Mouse (Mus musculus): Measurements from ENCODE around the gene Tanc1. TPM values are rescaled to one million over a fixed set of nuclear protein-coding genes. Genes with fewer than 3 reads are reported as not detected.

Tanc1 gene
- polyA plus RNA-seq, 1 experiment, result 7.2 TPM

- TF ChIP-seq POLR2A (IDR thresholded peaks at IDR 0.05; ENCODE audit: low read depth, low read length) (no peak), CTCF (IDR thresholded peaks at IDR 0.05; ENCODE audit: extremely low read depth, insufficient read length, insufficient replicate concordance, low read depth, low read length) (no peak)
- Histone ChIP-seq H3K36me3 (ENCODE audit: control insufficient read depth, insufficient read depth, low read length) (peaks cover 20% of the 10 kb centered on the region), H3K4me3 (ENCODE audit: low read depth, low read length) (no peak overlapping the region), H3K27ac (ENCODE audit: insufficient read depth, low read depth, low read length) (no peak overlapping the region), H3K4me1 (ENCODE audit: control insufficient read depth, insufficient read depth, insufficient read length, low read length) (peaks cover 7% of the 10 kb centered on the region), H3K27me3 (ENCODE audit: control insufficient read depth, insufficient read depth, low read length) (no peaks in the 10 kb centered on the region)
- WGBS, result 32% methylated on average over 7 of the region's 7 CpGs
These were observed 220.0 kb downstream of the Tanc1 start for GRCm38 (mm10) chr2:59831831-59832230.

GRCm38 (mm10) chr2:59838825-59839224 lies 227.0 kb downstream of the Tanc1 start:
- Histone ChIP-seq H3K27me3 (ENCODE audit: control insufficient read depth, insufficient read depth, low read length) (no peaks in the 10 kb centered on the region), H3K4me3 (ENCODE audit: low read depth, low read length) (no peak overlapping the region), H3K27ac (ENCODE audit: insufficient read depth, low read depth, low read length) (no peak overlapping the region), H3K36me3 (ENCODE audit: control insufficient read depth, insufficient read depth, low read length) (peaks cover 44% of the 10 kb centered on the region), H3K4me1 (ENCODE audit: control insufficient read depth, insufficient read depth, insufficient read length, low read length) (peaks cover 20% of the 10 kb centered on the region)
- WGBS, result 84% methylated on average over 8 of the region's 8 CpGs
- TF ChIP-seq POLR2A (IDR thresholded peaks at IDR 0.05; ENCODE audit: low read depth, low read length) (no peak), CTCF (IDR thresholded peaks at IDR 0.05; ENCODE audit: extremely low read depth, insufficient read length, insufficient replicate concordance, low read depth, low read length) (no peak)

GRCm38 (mm10) chr2:59839755-59840154 lies 227.9 kb downstream of the Tanc1 start:
- Histone ChIP-seq H3K27me3 (ENCODE audit: control insufficient read depth, insufficient read depth, low read length) (no peaks in the 10 kb centered on the region), H3K4me1 (ENCODE audit: control insufficient read depth, insufficient read depth, insufficient read length, low read length) (peaks cover 20% of the 10 kb centered on the region), H3K4me3 (ENCODE audit: low read depth, low read length) (no peak overlapping the region), H3K36me3 (ENCODE audit: control insufficient read depth, insufficient read depth, low read length) (peaks cover 43% of the 10 kb centered on the region), H3K27ac (ENCODE audit: insufficient read depth, low read depth, low read length) (no peak overlapping the region)
- 85% methylated on average over 2 of the region's 2 CpGs for WGBS
- TF ChIP-seq POLR2A (IDR thresholded peaks at IDR 0.05; ENCODE audit: low read depth, low read length), result no peak
- no peak for TF ChIP-seq CTCF (IDR thresholded peaks at IDR 0.05; ENCODE audit: extremely low read depth, insufficient read length, insufficient replicate concordance, low read depth, low read length)

- 82% methylated on average over 4 of the region's 4 CpGs for WGBS
- Histone ChIP-seq H3K36me3 (ENCODE audit: control insufficient read depth, insufficient read depth, low read length) (peaks cover 39% of the 10 kb centered on the region), H3K27me3 (ENCODE audit: control insufficient read depth, insufficient read depth, low read length) (no peaks in the 10 kb centered on the region)
These were observed 228.3 kb downstream of the Tanc1 start for GRCm38 (mm10) chr2:59840191-59840590.

GRCm38 (mm10) chr2:59841189-59841939 lies 229.5 kb downstream of the Tanc1 start:
- peaks cover 20% of the 10 kb centered on the region for H3K4me1 ChIP-seq (ENCODE audit: control insufficient read depth, insufficient read depth, insufficient read length, low read length)
- TF ChIP-seq CTCF (IDR thresholded peaks at IDR 0.05; ENCODE audit: extremely low read depth, insufficient read length, insufficient replicate concordance, low read depth, low read length), result no peak
- TF ChIP-seq POLR2A (IDR thresholded peaks at IDR 0.05; ENCODE audit: low read depth, low read length), result no peak
- peak overlapping the region; percentile 25 for H3K4me3 ChIP-seq (ENCODE audit: low read depth, low read length)
- H3K27me3 ChIP-seq (ENCODE audit: control insufficient read depth, insufficient read depth, low read length), result no peaks in the 10 kb centered on the region
- WGBS, result 52% methylated on average over 12 of the region's 12 CpGs
- peak overlapping the region; percentile 79 for H3K27ac ChIP-seq (ENCODE audit: insufficient read depth, low read depth, low read length)
- H3K36me3 ChIP-seq (ENCODE audit: control insufficient read depth, insufficient read depth, low read length), result peaks cover 36% of the 10 kb centered on the region

More at GRCm38 (mm10) chr2:59840191-59840590, 228.3 kb downstream of the Tanc1 start:
- H3K4me3 ChIP-seq (ENCODE audit: low read depth, low read length), result no peak overlapping the region
- peaks cover 20% of the 10 kb centered on the region for H3K4me1 ChIP-seq (ENCODE audit: control insufficient read depth, insufficient read depth, insufficient read length, low read length)
- TF ChIP-seq POLR2A (IDR thresholded peaks at IDR 0.05; ENCODE audit: low read depth, low read length), result no peak
- TF ChIP-seq CTCF (IDR thresholded peaks at IDR 0.05; ENCODE audit: extremely low read depth, insufficient read length, insufficient replicate concordance, low read depth, low read length), result no peak
- no peak overlapping the region for H3K27ac ChIP-seq (ENCODE audit: insufficient read depth, low read depth, low read length)

GRCm38 (mm10) chr2:59841944-59842343 lies 230.1 kb downstream of the Tanc1 start:
- Histone ChIP-seq H3K4me3 (ENCODE audit: low read depth, low read length) (peak overlapping the region; percentile 25), H3K36me3 (ENCODE audit: control insufficient read depth, insufficient read depth, low read length) (peaks cover 31% of the 10 kb centered on the region), H3K27me3 (ENCODE audit: control insufficient read depth, insufficient read depth, low read length) (no peaks in the 10 kb centered on the region), H3K27ac (ENCODE audit: insufficient read depth, low read depth, low read length) (peak overlapping the region; percentile 79), H3K4me1 (ENCODE audit: control insufficient read depth, insufficient read depth, insufficient read length, low read length) (peaks cover 20% of the 10 kb centered on the region)
- TF ChIP-seq POLR2A (IDR thresholded peaks at IDR 0.05; ENCODE audit: low read depth, low read length), result no peak
- no peak for TF ChIP-seq CTCF (IDR thresholded peaks at IDR 0.05; ENCODE audit: extremely low read depth, insufficient read length, insufficient replicate concordance, low read depth, low read length)
- 61% methylated on average over 11 of the region's 11 CpGs for WGBS

GRCm38 (mm10) chr2:59842556-59843008 lies 230.7 kb downstream of the Tanc1 start:
- WGBS, result 82% methylated on average over 6 of the region's 6 CpGs
- peak overlapping the region; percentile 79 for H3K27ac ChIP-seq (ENCODE audit: insufficient read depth, low read depth, low read length)
- peaks cover 20% of the 10 kb centered on the region for H3K4me1 ChIP-seq (ENCODE audit: control insufficient read depth, insufficient read depth, insufficient read length, low read length)
- no peaks in the 10 kb centered on the region for H3K27me3 ChIP-seq (ENCODE audit: control insufficient read depth, insufficient read depth, low read length)
- H3K36me3 ChIP-seq (ENCODE audit: control insufficient read depth, insufficient read depth, low read length), result peaks cover 26% of the 10 kb centered on the region
- H3K4me3 ChIP-seq (ENCODE audit: low read depth, low read length), result no peak overlapping the region
- no peak for TF ChIP-seq POLR2A (IDR thresholded peaks at IDR 0.05; ENCODE audit: low read depth, low read length)
- no peak for TF ChIP-seq CTCF (IDR thresholded peaks at IDR 0.05; ENCODE audit: extremely low read depth, insufficient read length, insufficient replicate concordance, low read depth, low read length)

Measured in small intestine, adult 2 months (tissue).